Mouse (Mus musculus): ENCODE results near the gene Acot8. TPM values are rescaled to one million over a fixed set of nuclear protein-coding genes. Genes with fewer than 3 reads are reported as not detected.

Gene Acot8
- polyA plus RNA-seq, 1 experiment, result 87.6 TPM

- TF ChIP-seq FLI1 (IDR thresholded peaks at IDR 0.05; ENCODE audit: low read length) (no peak), GATA1 (IDR thresholded peaks at IDR 0.05; ENCODE audit: borderline replicate concordance, low read length) (no peak)
- Histone ChIP-seq H3K36me3 (replicated peaks; ENCODE audit: low read length) (peaks cover 45% of the 10 kb centered on the region), H3K27me3 (replicated peaks) (peaks cover 17% of the 10 kb centered on the region), H3K4me3 (replicated peaks) (peak overlapping the region; percentile 97), H3K9me3 (no peaks in the 10 kb centered on the region), H3K4me1 (peaks cover 30% of the 10 kb centered on the region)
Measured at GRCm38 (mm10) chr2:164746693-164747092, 58.0 kb downstream of the Acot8 start.

GRCm38 (mm10) chr2:164745843-164746479 lies 58.7 kb downstream of the Acot8 start, which contains the start of the genes Wfdc3 and Dnttip1:
TSS of gene Wfdc3 (minus strand) at chr2:164745931.
TSS of gene Dnttip1 (plus strand) at chr2:164745983.
- H3K4me1 ChIP-seq, result peaks cover 30% of the 10 kb centered on the region
- H3K9me3 ChIP-seq, result no peaks in the 10 kb centered on the region
- no peak for TF ChIP-seq GATA1 (IDR thresholded peaks at IDR 0.05; ENCODE audit: borderline replicate concordance, low read length)
- peak; percentile 38; the same call in 1 of the 2 replicates for TF ChIP-seq FLI1 (IDR thresholded peaks at IDR 0.05; ENCODE audit: low read length)
- peak within 1 kb of the TSS; percentile 97 for H3K4me3 ChIP-seq (replicated peaks)
- H3K36me3 ChIP-seq (replicated peaks; ENCODE audit: low read length), result peaks cover 38% of the 10 kb centered on the region
- H3K27me3 ChIP-seq (replicated peaks), result peaks cover 21% of the 10 kb centered on the region

GRCm38 (mm10) chr2:164744987-164745386 lies 59.7 kb downstream of the Acot8 start:
- H3K9me3 ChIP-seq, result no peaks in the 10 kb centered on the region
- peak overlapping the region; percentile 97 for H3K4me3 ChIP-seq (replicated peaks)
- H3K36me3 ChIP-seq (replicated peaks; ENCODE audit: low read length), result peaks cover 28% of the 10 kb centered on the region
- H3K4me1 ChIP-seq, result peaks cover 35% of the 10 kb centered on the region
- TF ChIP-seq GATA1 (IDR thresholded peaks at IDR 0.05; ENCODE audit: borderline replicate concordance, low read length), result no peak
- TF ChIP-seq FLI1 (IDR thresholded peaks at IDR 0.05; ENCODE audit: low read length), result no peak
- peaks cover 25% of the 10 kb centered on the region for H3K27me3 ChIP-seq (replicated peaks)

Other genes with a start within 250 kb of the Acot8 start
- 0.48 TPM in 1 of 2 replicates, not detected in the other for gene Wfdc2, start 242.5 kb downstream of the Acot8 start, polyA plus RNA-seq (2012; ENCODE audit: insufficient read depth, low replicate concordance)
- not detected in 2 replicates for gene Spint3, start 231.4 kb downstream of the Acot8 start, polyA plus RNA-seq (2012; ENCODE audit: insufficient read depth, low replicate concordance)
- not detected in 2 replicates for gene Wfdc6a, start 219.4 kb downstream of the Acot8 start, polyA plus RNA-seq (2012; ENCODE audit: insufficient read depth, low replicate concordance)
- gene Eppin, start 211.3 kb downstream of the Acot8 start, polyA plus RNA-seq (2012; ENCODE audit: insufficient read depth, low replicate concordance), result not detected in 2 replicates
- not detected in 2 replicates for gene Wfdc6b, start 191.4 kb downstream of the Acot8 start, polyA plus RNA-seq (2012; ENCODE audit: insufficient read depth, low replicate concordance)
- 0.68 TPM in 1 of 2 replicates, not detected in the other for gene Wfdc8, start 191.3 kb downstream of the Acot8 start, polyA plus RNA-seq (2012; ENCODE audit: insufficient read depth, low replicate concordance)
- not detected in 2 replicates for gene Wfdc16, start 166.1 kb downstream of the Acot8 start, polyA plus RNA-seq (2012; ENCODE audit: insufficient read depth, low replicate concordance)
- gene Wfdc10, start 148.8 kb downstream of the Acot8 start, polyA plus RNA-seq (2012; ENCODE audit: insufficient read depth, low replicate concordance), result not detected in 2 replicates
- gene Wfdc9, start 148.3 kb downstream of the Acot8 start, polyA plus RNA-seq (2012; ENCODE audit: insufficient read depth, low replicate concordance), result not detected in 2 replicates
- not detected in 2 replicates for gene Wfdc11, start 130.8 kb downstream of the Acot8 start, polyA plus RNA-seq (2012; ENCODE audit: insufficient read depth, low replicate concordance)
- gene Wfdc13, start 119.8 kb downstream of the Acot8 start, polyA plus RNA-seq (2012; ENCODE audit: insufficient read depth, low replicate concordance), result not detected in 2 replicates
- gene Spint4, start 106.4 kb downstream of the Acot8 start, polyA plus RNA-seq (2012; ENCODE audit: insufficient read depth, low replicate concordance), result not detected in 2 replicates
- gene Spint5, start 89.6 kb downstream of the Acot8 start, polyA plus RNA-seq (2012; ENCODE audit: insufficient read depth, low replicate concordance), result not detected in 2 replicates
- not detected in 2 replicates for gene Wfdc3, start 59.0 kb downstream of the Acot8 start, polyA plus RNA-seq (2012; ENCODE audit: insufficient read depth, low replicate concordance)
- gene Dnttip1, start 58.9 kb downstream of the Acot8 start, polyA plus RNA-seq (2012; ENCODE audit: insufficient read depth, low replicate concordance), result 41.6 and 49.2 TPM in 2 replicates
- gene Ube2c, start 35.0 kb downstream of the Acot8 start, polyA plus RNA-seq (2012; ENCODE audit: insufficient read depth, low replicate concordance), result 43.1 and 121 TPM in 2 replicates
- gene Tnnc2, start 24.9 kb downstream of the Acot8 start, polyA plus RNA-seq (2012; ENCODE audit: insufficient read depth, low replicate concordance), result not detected in 2 replicates
- gene Snx21, start 19.1 kb downstream of the Acot8 start, polyA plus RNA-seq (2012; ENCODE audit: insufficient read depth, low replicate concordance), result 7.7 and 9.9 TPM in 2 replicates
- 0.40 TPM in 1 of 2 replicates, not detected in the other for gene Zswim3, start 216 bp upstream of the Acot8 start, polyA plus RNA-seq (2012; ENCODE audit: insufficient read depth, low replicate concordance)
- 13.3 and 15.6 TPM in 2 replicates for gene Zswim1, start 17.8 kb upstream of the Acot8 start, polyA plus RNA-seq (2012; ENCODE audit: insufficient read depth, low replicate concordance)
- not detected in 2 replicates for gene Spata25, start 23.7 kb upstream of the Acot8 start, polyA plus RNA-seq (2012; ENCODE audit: insufficient read depth, low replicate concordance)
- gene Ctsa, start 28.0 kb upstream of the Acot8 start, polyA plus RNA-seq (2012; ENCODE audit: insufficient read depth, low replicate concordance), result 135 and 694 TPM in 2 replicates
- 5.4 TPM in 1 of 2 replicates, not detected in the other for gene Neurl2, start 28.6 kb upstream of the Acot8 start, polyA plus RNA-seq (2012; ENCODE audit: insufficient read depth, low replicate concordance)
- 15.1 and 146 TPM in 2 replicates for gene Pltp, start 52.8 kb upstream of the Acot8 start, polyA plus RNA-seq (2012; ENCODE audit: insufficient read depth, low replicate concordance)
- 120 and 158 TPM in 2 replicates for gene Pcif1, start 74.4 kb upstream of the Acot8 start, polyA plus RNA-seq (2012; ENCODE audit: insufficient read depth, low replicate concordance)
- 21.8 and 45.9 TPM in 2 replicates for gene Zfp335, start 106.9 kb upstream of the Acot8 start, polyA plus RNA-seq (2012; ENCODE audit: insufficient read depth, low replicate concordance)
- 2.4 TPM in 1 of 2 replicates, not detected in the other for gene Mmp9, start 135.9 kb upstream of the Acot8 start, polyA plus RNA-seq (2012; ENCODE audit: insufficient read depth, low replicate concordance)
- 0.47 and 0.89 TPM in 2 replicates for gene Slc12a5, start 155.9 kb upstream of the Acot8 start, polyA plus RNA-seq (2012; ENCODE audit: insufficient read depth, low replicate concordance)
- gene Ncoa5, start 230.0 kb upstream of the Acot8 start, polyA plus RNA-seq (2012; ENCODE audit: insufficient read depth, low replicate concordance), result 19.6 and 47.5 TPM in 2 replicates